Mouse (Mus musculus): ENCODE results near the gene Senp3. TPM values are rescaled to one million over a fixed set of nuclear protein-coding genes. Genes with fewer than 3 reads are reported as not detected.

Senp3 gene
- 15.6 and 17.3 TPM in 2 replicates for polyA plus RNA-seq (2012; rRNA removed; ENCODE audit: low replicate concordance)

GRCm38 (mm10) chr11:69681314-69682208 lies at the start of gene Senp3:
TSS of gene Senp3 (minus strand) at chr11:69682084.

GRCm38 (mm10) chr11:69695361-69696181 lies 13.7 kb upstream of the Senp3 start, which contains the start of the genes Tnfsf12 and Tnfsfm13:
TSS of gene Tnfsf12 (minus strand) at chr11:69695849.
TSS of gene Tnfsfm13 (minus strand) at chr11:69696098.

GRCm38 (mm10) chr11:69685526-69686148 lies 3.8 kb upstream of the Senp3 start, which contains the start of gene Tnfsf13:
TSS of gene Tnfsf13 (minus strand) at chr11:69685784.

GRCm38 (mm10) chr11:69672211-69672706 lies 9.6 kb downstream of the Senp3 start, which contains the start of gene Eif4a1:
TSS of gene Eif4a1 (minus strand) at chr11:69672423.

GRCm38 (mm10) chr11:69665961-69666664 lies 15.8 kb downstream of the Senp3 start, which contains the start of gene Cd68:
TSS of gene Cd68 (minus strand) at chr11:69666153.

GRCm38 (mm10) chr11:69662213-69662966 lies 19.5 kb downstream of the Senp3 start, which contains the start of gene Mpdu1:
TSS of gene Mpdu1 (minus strand) at chr11:69662642.

GRCm38 (mm10) chr11:69655264-69656064 lies 26.4 kb downstream of the Senp3 start, which contains the start of gene Sox15:
TSS of gene Sox15 (plus strand) at chr11:69655314.

GRCm38 (mm10) chr11:69632284-69633089 lies 49.4 kb downstream of the Senp3 start, which contains the start of gene Fxr2:
TSS of gene Fxr2 (plus strand) at chr11:69632990.

Other genes starting within 250 kb of the Senp3 start
- 0.49 and 0.59 TPM in 2 replicates for gene Dnah2, start 133.0 kb downstream of the Senp3 start, polyA plus RNA-seq (2012; rRNA removed; ENCODE audit: low replicate concordance)
- gene Efnb3, start 121.9 kb downstream of the Senp3 start, polyA plus RNA-seq (2012; rRNA removed; ENCODE audit: low replicate concordance), result 1.4 and 1.6 TPM in 2 replicates
- gene Wrap53, start 101.8 kb downstream of the Senp3 start, polyA plus RNA-seq (2012; rRNA removed; ENCODE audit: low replicate concordance), result 20.1 and 31.7 TPM in 2 replicates
- gene Trp53, start 101.7 kb downstream of the Senp3 start, polyA plus RNA-seq (2012; rRNA removed; ENCODE audit: low replicate concordance), result 44.5 and 49.2 TPM in 2 replicates
- 3.0 and 5.0 TPM in 2 replicates for gene Atp1b2, start 76.1 kb downstream of the Senp3 start, polyA plus RNA-seq (2012; rRNA removed; ENCODE audit: low replicate concordance)
- not detected in 2 replicates for gene Shbg, start 64.2 kb downstream of the Senp3 start, polyA plus RNA-seq (2012; rRNA removed; ENCODE audit: low replicate concordance)
- 1.4 TPM in 2 replicates for gene Sat2, start 60.1 kb downstream of the Senp3 start, polyA plus RNA-seq (2012; rRNA removed; ENCODE audit: low replicate concordance)
- 37.9 and 40.8 TPM in 2 replicates for gene Fxr2, start 49.1 kb downstream of the Senp3 start, polyA plus RNA-seq (2012; rRNA removed; ENCODE audit: low replicate concordance)
- 0.26 TPM in 1 of 2 replicates, not detected in the other for gene Sox15, start 26.8 kb downstream of the Senp3 start, polyA plus RNA-seq (2012; rRNA removed; ENCODE audit: low replicate concordance)
- gene Mpdu1, start 19.4 kb downstream of the Senp3 start, polyA plus RNA-seq (2012; rRNA removed; ENCODE audit: low replicate concordance), result 184 and 214 TPM in 2 replicates
- 20.5 and 25.2 TPM in 2 replicates for gene Cd68, start 15.9 kb downstream of the Senp3 start, polyA plus RNA-seq (2012; rRNA removed; ENCODE audit: low replicate concordance)
- gene Eif4a1, start 9.7 kb downstream of the Senp3 start, polyA plus RNA-seq (2012; rRNA removed; ENCODE audit: low replicate concordance), result 71.8 and 97.2 TPM in 2 replicates
- 11.1 and 13.6 TPM in 2 replicates for gene Tnfsf13, start 3.7 kb upstream of the Senp3 start, polyA plus RNA-seq (2012; rRNA removed; ENCODE audit: low replicate concordance)
- 17.8 and 19.2 TPM in 2 replicates for gene Tnfsf12, start 13.8 kb upstream of the Senp3 start, polyA plus RNA-seq (2012; rRNA removed; ENCODE audit: low replicate concordance)
- 3.7 and 4.7 TPM in 2 replicates for gene Tnfsfm13, start 14.0 kb upstream of the Senp3 start, polyA plus RNA-seq (2012; rRNA removed; ENCODE audit: low replicate concordance)
- gene Polr2a, start 76.6 kb upstream of the Senp3 start, polyA plus RNA-seq (2012; rRNA removed; ENCODE audit: low replicate concordance), result 22.0 and 29.9 TPM in 2 replicates
- 0.13 TPM in 1 of 2 replicates, not detected in the other for gene Slc35g3, start 79.9 kb upstream of the Senp3 start, polyA plus RNA-seq (2012; rRNA removed; ENCODE audit: low replicate concordance)
- gene Zbtb4, start 83.8 kb upstream of the Senp3 start, polyA plus RNA-seq (2012; rRNA removed; ENCODE audit: low replicate concordance), result 7.0 and 19.2 TPM in 2 replicates
- 3.8 and 6.8 TPM in 2 replicates for gene Chrnb1, start 113.9 kb upstream of the Senp3 start, polyA plus RNA-seq (2012; rRNA removed; ENCODE audit: low replicate concordance)
- gene Fgf11, start 119.8 kb upstream of the Senp3 start, polyA plus RNA-seq (2012; rRNA removed; ENCODE audit: low replicate concordance), result 2.7 and 6.1 TPM in 2 replicates
- 44.7 and 80.5 TPM in 2 replicates for gene Tmem102, start 123.5 kb upstream of the Senp3 start, polyA plus RNA-seq (2012; rRNA removed; ENCODE audit: low replicate concordance)
- not detected in 2 replicates for gene Gm39566, start 133.2 kb upstream of the Senp3 start, polyA plus RNA-seq (2012; rRNA removed; ENCODE audit: low replicate concordance)
- not detected in 2 replicates for gene Spem2, start 136.4 kb upstream of the Senp3 start, polyA plus RNA-seq (2012; rRNA removed; ENCODE audit: low replicate concordance)
- gene Spem1, start 140.1 kb upstream of the Senp3 start, polyA plus RNA-seq (2012; rRNA removed; ENCODE audit: low replicate concordance), result 0.09 and 0.13 TPM in 2 replicates
- 6.9 and 15.5 TPM in 2 replicates for gene Nlgn2, start 155.7 kb upstream of the Senp3 start, polyA plus RNA-seq (2012; rRNA removed; ENCODE audit: low replicate concordance)
- 102 and 130 TPM in 2 replicates for gene Tmem256, start 156.4 kb upstream of the Senp3 start, polyA plus RNA-seq (2012; rRNA removed; ENCODE audit: low replicate concordance)
- 39.3 and 58.9 TPM in 2 replicates for gene Plscr3, start 164.3 kb upstream of the Senp3 start, polyA plus RNA-seq (2012; rRNA removed; ENCODE audit: low replicate concordance)
- 34.8 and 47.5 TPM in 2 replicates for gene Tnk1, start 176.6 kb upstream of the Senp3 start, polyA plus RNA-seq (2012; rRNA removed; ENCODE audit: low replicate concordance)
- gene Tmem95, start 195.9 kb upstream of the Senp3 start, polyA plus RNA-seq (2012; rRNA removed; ENCODE audit: low replicate concordance), result not detected in 2 replicates
- 2.0 and 2.3 TPM in 2 replicates for gene Kctd11, start 199.3 kb upstream of the Senp3 start, polyA plus RNA-seq (2012; rRNA removed; ENCODE audit: low replicate concordance)
- 7.4 and 13.8 TPM in 2 replicates for gene Acap1, start 213.5 kb upstream of the Senp3 start, polyA plus RNA-seq (2012; rRNA removed; ENCODE audit: low replicate concordance)
- gene 2810408A11Rik, start 218.9 kb upstream of the Senp3 start, polyA plus RNA-seq (2012; rRNA removed; ENCODE audit: low replicate concordance), result 2.1 and 3.0 TPM in 2 replicates
- gene Neurl4, start 219.0 kb upstream of the Senp3 start, polyA plus RNA-seq (2012; rRNA removed; ENCODE audit: low replicate concordance), result 20.1 and 23.0 TPM in 2 replicates
- 106 and 110 TPM in 2 replicates for gene Gps2, start 231.8 kb upstream of the Senp3 start, polyA plus RNA-seq (2012; rRNA removed; ENCODE audit: low replicate concordance)
- 196 and 222 TPM in 2 replicates for gene Eif5a, start 239.9 kb upstream of the Senp3 start, polyA plus RNA-seq (2012; rRNA removed; ENCODE audit: low replicate concordance)